ENCODE assay signal across 21 mouse cellular contexts in genomic region chr4:128217991-128218595, GRCm38 (mm10). TPM values are rescaled to one million over a fixed set of nuclear protein-coding genes. Genes with fewer than 3 reads are reported as not detected.
A peak's percentile ranks its signal among the peaks of the same experiment; 100 is the strongest.
DNase-seq lines count a peak whose midpoint lies in the region; ATAC-seq lines count a peak whose summit lies in the region.
"Had no signal": no experiment of that assay in that cellular context is flagged by ENCODE, and none has a peak within 500 bp of the region (broad histone marks: within the 10 kb centered on the region; RNA-seq: fewer than 3 reads in every experiment).

No protein-coding gene starts in this region.

- H3K9me3 ChIP-seq in forebrain, embryonic 15.5 days: no peaks in the 10 kb centered on the region
- H3K9me3 ChIP-seq: limb, embryonic 13.5 days had no signal

- DNase-seq in adrenal gland, postnatal 25 days: peak; percentile 10
- no peak for DNase-seq in adrenal gland, postnatal 14 days
- peak; percentile 15 to 26 for DNase-seq in layer of hippocampus, adult 18-20 months (ENCODE audit: low spot score in 2 of 2)
- no peak for DNase-seq in layer of hippocampus, postnatal 25 days (ENCODE audit: extremely low spot score in 1 of 2, low spot score in 1 of 2)
- DNase-seq in cerebellum, adult 18-20 months: peak; percentile 85 to 87
- peak; percentile 47 for DNase-seq in fat pad, adult 2 months (ENCODE audit: extremely low read depth, low read depth, low spot score)
- DNase-seq in MN1 (ENCODE audit: low spot score): no peak
- DNase-seq: gastrocnemius, postnatal 14 days; heart, postnatal 4 days; kidney, postnatal 10 days; midbrain, embryonic 14.5 days; right cerebral cortex, postnatal 25 days; thymus, postnatal 4 days had no signal

- ATAC-seq in forebrain, embryonic 15.5 days (replicated peaks): no peak
- ATAC-seq: forebrain, embryonic 16.5 days; intestine, embryonic 16.5 days had no signal

- no peaks in the 10 kb centered on the region for H3K27me3 ChIP-seq in forebrain, embryonic 15.5 days
- H3K27me3 ChIP-seq: limb, embryonic 13.5 days had no signal

- no peaks in the 10 kb centered on the region for H3K36me3 ChIP-seq in forebrain, embryonic 15.5 days
- H3K36me3 ChIP-seq: limb, embryonic 13.5 days had no signal

- no peak overlapping the region for H3K4me2 ChIP-seq in forebrain, embryonic 15.5 days (replicated peaks)
- H3K4me2 ChIP-seq: limb, embryonic 13.5 days had no signal

- 66% methylated on average over 13 of the region's 13 CpGs for WGBS in forebrain, embryonic 15.5 days

- H3K27ac ChIP-seq in forebrain, embryonic 15.5 days (replicated peaks): no peak overlapping the region
- H3K27ac ChIP-seq: limb, embryonic 13.5 days; macrophage had no signal

- H3K4me3 ChIP-seq in forebrain, embryonic 15.5 days: no peak overlapping the region
- H3K4me3 ChIP-seq: limb, embryonic 13.5 days had no signal

- no peaks in the 10 kb centered on the region for H3K4me1 ChIP-seq in forebrain, embryonic 15.5 days
- H3K4me1 ChIP-seq: limb, embryonic 13.5 days had no signal

- no peak overlapping the region for H3K9ac ChIP-seq in forebrain, embryonic 15.5 days (replicated peaks)
- H3K9ac ChIP-seq: limb, embryonic 13.5 days had no signal

RNA-seq across cellular contexts. Expression of gene Hmgb4, which starts 42.7 kb away (rescaled TPM):
- not detected in 2 replicates for total RNA-seq in adrenal gland, postnatal 25 days (2021)
- total RNA-seq in adrenal gland, postnatal 14 days (2021): not detected in 2 replicates
- total RNA-seq in layer of hippocampus, adult 18-20 months (2021): not detected
- total RNA-seq in layer of hippocampus, postnatal 25 days (2021): not detected
- 0.26 TPM in 1 of 2 replicates, not detected in the other for polyA plus RNA-seq in forebrain, embryonic 15.5 days (2015; fragmentation: Nextera tagmentation; extraction: Ambion mirVana)
- total RNA-seq: gastrocnemius, postnatal 14 days; heart, postnatal 4 days; left cerebral cortex, adult 18-20 months had no signal
- polyA plus RNA-seq: forebrain, embryonic 16.5 days; intestine, embryonic 16.5 days; limb, embryonic 13.5 days; liver, embryonic 16.5 days; macrophage; midbrain, embryonic 14.5 days; neural tube, embryonic 11.5 days had no signal

Comparison
In these comparisons a context has a peak if more than half of its experiments do, and no peak if none do; other contexts are left out.
1. DNase-seq: peak in adrenal gland, postnatal 25 days (single experiment), layer of hippocampus, adult 18-20 months (2 of 2), cerebellum, adult 18-20 months (2 of 2) and fat pad, adult 2 months (single experiment); none in adrenal gland, postnatal 14 days (single experiment), layer of hippocampus, postnatal 25 days (0 of 2) and MN1 (single experiment).